Mouse (Mus musculus) G1E (cell line): Measurements from ENCODE around the gene Mfrp. TPM values are rescaled to one million over a fixed set of nuclear protein-coding genes. Genes with fewer than 3 reads are reported as not detected.

ENCODE experiments used
- ATAC-seq: 2 replicates; pipeline ENCODE4 v1.8.0; 2016; ENCODE audit warnings: mild to moderate bottlenecking; ENCODE audit not compliant: insufficient number of reproducible peaks, poor library complexity, low FRiP score, severe bottlenecking; ENCODE audit errors: extremely low read depth
- DNase-seq: peaks from one replicate; pipeline ENCODE4 v3.0.0; 2012; ENCODE audit warnings: low spot score
- H3K27me3 ChIP-seq: 2 replicates; pipeline ENCODE4 v1.6.1; 2012; ENCODE audit warnings: mild to moderate bottlenecking, low read length, inconsistent platforms; ENCODE audit not compliant: insufficient read depth
- H3K36me3 ChIP-seq: replicated peaks from 2 replicates; pipeline ENCODE3; 2012; ENCODE audit warnings: mild to moderate bottlenecking, inconsistent platforms
- H3K4me1 ChIP-seq: 2 replicates; pipeline ENCODE4 v1.6.1; 2012; ENCODE audit warnings: low read depth, low read length, inconsistent platforms, mixed read lengths; ENCODE audit not compliant: insufficient read depth
- H3K4me3 ChIP-seq: 2 replicates; pipeline ENCODE4 v1.5.1; 2012; ENCODE audit warnings: low read depth, mild to moderate bottlenecking, inconsistent platforms, low read length, moderate library complexity, mixed read lengths
- H3K9me3 ChIP-seq: replicated peaks from 2 replicates; pipeline ENCODE4 v1.6.1; 2012; ENCODE audit warnings: inconsistent platforms
- CTCF ChIP-seq: IDR thresholded peaks from 2 replicates; pipeline ENCODE4 v1.5.1; 2012; ENCODE audit warnings: low read depth, low read length, inconsistent platforms, mixed read lengths
- GATA1 ChIP-seq: IDR thresholded peaks from 2 replicates; pipeline ENCODE4 v1.6.1; 2012; ENCODE audit warnings: borderline replicate concordance, low read length, inconsistent platforms, mixed read lengths
- GATA2 ChIP-seq: IDR thresholded peaks from 2 replicates; pipeline ENCODE4 v1.6.1; 2012; ENCODE audit warnings: low read depth, low read length, inconsistent platforms, borderline replicate concordance
- POLR2AphosphoS5 ChIP-seq: IDR thresholded peaks from 2 replicates; pipeline ENCODE4 v1.6.1; 2012; ENCODE audit warnings: low read depth, low read length, inconsistent platforms; ENCODE audit not compliant: insufficient replicate concordance
- TAL1 ChIP-seq: conservative IDR thresholded peaks from 2 replicates; pipeline ENCODE4 v1.6.1; 2012; ENCODE audit warnings: low read depth, low read length, inconsistent platforms, mixed read lengths
- polyA plus RNA-seq: library from polyadenylated mRNA; stranded (reverse); fragments of >175 nt; gene quantifications from 2 replicates; pipeline ENCODE4 v1.2.3, GENCODE M21; 2012
- total RNA-seq, 2 experiments: library from RNA; stranded (forward) in 1 of 2; stranded (reverse) in 1 of 2; fragments of 200-1000 nt in 1 of 2; fragments of >200 nt in 1 of 2; fragmentation: Nextera tagmentation in 1 of 2; gene quantifications; 2 replicates each; pipeline ENCODE4 v1.2.3; 2014 to 2017

Mfrp gene
- total and polyA plus RNA-seq, 3 experiments, result not detected

DNA sequence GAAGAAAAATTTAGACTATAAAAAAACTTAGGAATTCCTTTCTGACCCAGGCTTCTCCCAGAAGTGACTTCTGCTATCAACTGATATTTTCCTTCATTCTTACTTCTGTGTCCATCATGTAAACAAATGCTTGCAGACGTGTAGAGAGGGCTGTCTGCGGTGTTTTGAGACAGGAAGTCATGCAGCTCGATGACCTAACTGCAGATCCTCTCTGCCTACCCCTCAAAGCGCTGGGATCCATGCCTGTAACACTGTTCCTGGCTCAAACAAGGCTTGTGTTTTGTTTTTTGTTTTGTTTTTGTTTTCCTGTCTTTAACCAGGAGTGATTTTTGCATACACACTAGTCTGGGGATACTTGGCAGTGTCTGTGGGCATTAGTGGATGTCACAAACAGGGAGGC, 36.3 kb downstream of the Mfrp start:
- TF ChIP-seq GATA1, result no peak
- no peaks in the 10 kb centered on the region for H3K9me3 ChIP-seq
- H3K4me1 ChIP-seq, result peaks cover 42% of the 10 kb centered on the region
- ATAC-seq, result no peak
- H3K36me3 ChIP-seq, result peaks cover 33% of the 10 kb centered on the region
- no peak overlapping the region for H3K4me3 ChIP-seq
- DNase-seq, result no peak
- peaks cover 50% of the 10 kb centered on the region for H3K27me3 ChIP-seq

DNA sequence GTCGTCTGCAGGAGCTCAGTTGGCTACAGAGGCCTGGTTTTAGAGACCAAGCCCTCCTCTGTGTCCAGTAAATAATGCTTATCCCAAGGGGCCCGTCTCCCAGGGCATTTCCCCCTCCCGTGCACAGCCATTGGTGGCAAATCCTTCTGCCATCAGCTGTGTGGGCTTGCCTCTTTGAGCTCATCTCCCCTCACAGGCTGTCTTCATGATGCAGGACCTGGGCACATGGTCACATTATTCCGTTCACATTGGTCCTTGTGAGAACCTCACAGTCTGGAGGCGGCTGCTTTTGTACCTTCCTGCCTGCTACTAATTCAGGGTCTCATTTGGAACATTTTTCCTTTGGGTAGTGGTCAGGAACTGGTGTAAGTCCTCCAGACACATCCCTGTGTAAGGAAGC, 40.4 kb downstream of the Mfrp start:
- no peak for ATAC-seq
- Histone ChIP-seq H3K4me1 (peaks cover 26% of the 10 kb centered on the region), H3K36me3 (peaks cover 64% of the 10 kb centered on the region), H3K4me3 (no peak overlapping the region), H3K27me3 (peaks cover 9% of the 10 kb centered on the region), H3K9me3 (no peaks in the 10 kb centered on the region)
- TF ChIP-seq POLR2AphosphoS5 (no peak), GATA1 (no peak), TAL1 (no peak), CTCF (no peak), GATA2 (no peak)
- no peak for DNase-seq

DNA sequence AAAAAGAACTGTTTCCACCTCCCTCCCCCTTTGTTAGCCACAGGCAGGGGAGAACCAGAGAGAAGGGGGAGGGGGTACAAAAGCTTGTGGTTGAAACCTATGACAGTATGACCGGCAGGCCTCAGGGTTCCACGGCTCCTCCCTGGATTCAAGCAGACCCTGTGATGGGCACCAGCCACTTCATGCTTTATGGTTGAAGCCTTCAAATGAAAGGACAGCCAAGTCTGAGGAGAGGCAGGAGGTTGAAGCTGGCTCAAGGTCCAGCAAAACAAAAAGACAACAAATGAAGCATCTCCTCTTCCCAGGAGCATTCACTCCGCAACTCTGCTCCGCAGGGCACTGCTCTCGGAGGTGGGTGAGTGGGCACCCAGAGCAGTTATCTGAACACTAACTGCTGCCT, 41.9 kb downstream of the Mfrp start:
- Histone ChIP-seq H3K27me3 (no peaks in the 10 kb centered on the region; the same call in 1 of the 2 replicates), H3K9me3 (no peaks in the 10 kb centered on the region), H3K4me1 (peaks cover 23% of the 10 kb centered on the region), H3K4me3 (no peak overlapping the region), H3K36me3 (peaks cover 77% of the 10 kb centered on the region)
- no peak for TF ChIP-seq CTCF
- ATAC-seq (no peak), DNase-seq (no peak)

DNA sequence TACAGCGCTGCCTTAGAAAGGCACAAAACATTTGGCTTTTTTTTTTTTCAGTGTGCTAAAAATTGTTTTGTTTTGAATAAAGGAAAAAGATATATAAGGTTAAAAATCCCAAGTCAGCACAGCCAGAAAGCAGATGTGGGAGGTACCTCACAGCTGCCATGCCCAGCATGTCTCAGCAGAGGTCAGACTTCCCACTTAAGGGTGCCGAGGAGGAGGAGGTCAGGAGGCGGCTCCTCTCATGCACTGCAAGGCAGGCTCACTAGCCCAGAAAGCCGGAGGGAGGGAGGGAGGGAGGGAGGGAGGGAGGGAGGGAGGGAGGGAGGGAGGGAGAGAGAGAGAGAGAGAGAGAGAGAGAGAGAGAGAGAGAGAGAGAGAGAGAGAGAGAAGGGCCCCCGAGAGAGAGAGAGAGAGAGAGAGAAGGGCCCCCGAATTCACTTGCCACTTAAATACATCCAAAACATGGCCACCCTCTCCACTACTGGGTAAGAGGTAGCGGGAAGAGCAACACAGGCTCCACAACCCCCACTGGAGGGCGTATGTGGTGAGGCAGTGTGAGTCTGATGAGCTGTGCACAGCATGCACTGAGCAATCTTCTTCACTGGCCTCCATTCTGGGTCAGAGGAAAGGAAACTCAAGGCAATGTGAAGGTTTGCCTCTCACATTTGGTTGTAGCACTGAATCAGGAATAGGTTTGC, 42.6 kb downstream of the Mfrp start:
- TF ChIP-seq TAL1, result no peak
- TF ChIP-seq CTCF, result no peak
- no peak for TF ChIP-seq GATA1
- no peak for TF ChIP-seq POLR2AphosphoS5
- TF ChIP-seq GATA2, result no peak
- Histone ChIP-seq H3K27me3 (no peaks in the 10 kb centered on the region; the same call in 1 of the 2 replicates), H3K36me3 (peaks cover 83% of the 10 kb centered on the region), H3K9me3 (no peaks in the 10 kb centered on the region), H3K4me1 (peaks cover 20% of the 10 kb centered on the region), H3K4me3 (no peak overlapping the region)
- no peak for DNase-seq
- ATAC-seq, result no peak

DNA sequence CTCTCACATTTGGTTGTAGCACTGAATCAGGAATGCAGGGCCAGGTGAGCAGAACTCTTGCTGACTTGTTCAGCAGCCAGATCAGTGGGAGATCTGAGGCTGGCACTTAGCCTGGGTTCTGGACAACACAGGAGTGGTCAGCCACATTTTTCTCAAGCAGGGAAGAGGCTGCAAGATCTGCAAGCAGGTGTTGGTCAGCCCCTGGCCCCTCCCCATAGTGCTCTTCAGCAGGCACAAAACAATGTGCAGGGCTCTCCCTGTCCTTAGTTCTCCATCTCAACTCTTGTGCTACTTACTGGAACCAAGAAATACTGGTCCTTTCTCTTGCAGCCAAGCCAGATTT, 43.2 kb downstream of the Mfrp start:
- Histone ChIP-seq H3K4me3 (no peak overlapping the region), H3K27me3 (no peaks in the 10 kb centered on the region), H3K36me3 (peaks cover 82% of the 10 kb centered on the region), H3K9me3 (no peaks in the 10 kb centered on the region), H3K4me1 (peaks cover 19% of the 10 kb centered on the region)
- no peak for ATAC-seq
- TF ChIP-seq CTCF (no peak), GATA1 (no peak), TAL1 (no peak), GATA2 (no peak)
- DNase-seq, result no peak

DNA sequence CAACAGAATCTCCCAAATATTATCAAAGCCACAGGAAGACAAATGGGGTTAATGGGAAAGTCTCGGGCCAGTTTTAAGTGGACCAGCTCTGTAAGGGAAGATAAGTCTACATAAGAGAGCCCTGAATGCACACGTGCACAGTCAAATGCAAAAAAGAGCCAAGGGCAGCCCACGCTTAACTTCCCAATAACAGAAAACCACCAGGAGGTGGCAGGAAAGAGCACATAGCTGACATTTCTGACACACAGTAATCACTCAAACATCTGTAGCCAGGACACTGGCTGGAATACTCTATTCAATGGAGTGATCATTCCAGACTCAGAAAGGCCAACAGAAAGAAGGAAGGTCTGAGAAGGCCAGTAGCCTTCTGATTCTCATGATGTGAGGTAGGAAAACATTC, 45.8 kb downstream of the Mfrp start:
- Histone ChIP-seq H3K4me3 (no peak overlapping the region), H3K36me3 (peaks cover 77% of the 10 kb centered on the region), H3K9me3 (no peaks in the 10 kb centered on the region), H3K4me1 (peaks cover 12% of the 10 kb centered on the region), H3K27me3 (no peaks in the 10 kb centered on the region)
- DNase-seq, result no peak
- TF ChIP-seq GATA1 (no peak), GATA2 (no peak), TAL1 (no peak), POLR2AphosphoS5 (no peak), CTCF (no peak)
- ATAC-seq, result no peak

Other genes with a start within 250 kb of the Mfrp start
- not detected in 2 replicates for gene Thy1, start 58.3 kb upstream of the Mfrp start, total RNA-seq (2014; fragmentation: Nextera tagmentation)
- gene Thy1, start 58.3 kb upstream of the Mfrp start, total RNA-seq (2017), result 0.12 TPM in 1 of 2 replicates, not detected in the other
- gene Thy1, start 58.3 kb upstream of the Mfrp start, polyA plus RNA-seq, result not detected in 2 replicates
- gene Usp2, start 34.7 kb upstream of the Mfrp start, total RNA-seq (2014; fragmentation: Nextera tagmentation), result 8.3 and 20.1 TPM in 2 replicates
- gene Usp2, start 34.7 kb upstream of the Mfrp start, total RNA-seq (2017), result 8.6 and 12.3 TPM in 2 replicates
- gene Usp2, start 34.7 kb upstream of the Mfrp start, polyA plus RNA-seq, result 3.2 and 4.1 TPM in 2 replicates
- not detected in 2 replicates for gene C1qtnf5, start 5.5 kb downstream of the Mfrp start, total RNA-seq (2014; fragmentation: Nextera tagmentation)
- 0.29 TPM in 1 of 2 replicates, not detected in the other for gene C1qtnf5, start 5.5 kb downstream of the Mfrp start, total RNA-seq (2017)
- 0.21 TPM in 1 of 2 replicates, not detected in the other for gene C1qtnf5, start 5.5 kb downstream of the Mfrp start, polyA plus RNA-seq
- gene Gm49380, start 11.8 kb downstream of the Mfrp start, total RNA-seq (2014; fragmentation: Nextera tagmentation), result not detected in 2 replicates
- gene Gm49380, start 11.8 kb downstream of the Mfrp start, total RNA-seq (2017), result 0.12 and 0.27 TPM in 2 replicates
- 0.15 TPM in 1 of 2 replicates, not detected in the other for gene Gm49380, start 11.8 kb downstream of the Mfrp start, polyA plus RNA-seq
- 40.6 and 46.9 TPM in 2 replicates for gene Rnf26, start 11.8 kb downstream of the Mfrp start, total RNA-seq (2014; fragmentation: Nextera tagmentation)
- gene Rnf26, start 11.8 kb downstream of the Mfrp start, total RNA-seq (2017), result 10.5 and 11.4 TPM in 2 replicates
- gene Rnf26, start 11.8 kb downstream of the Mfrp start, polyA plus RNA-seq, result 29.7 and 41.9 TPM in 2 replicates
- not detected in 2 replicates for gene Mcam, start 32.7 kb downstream of the Mfrp start, total RNA-seq (2014; fragmentation: Nextera tagmentation)
- 0.06 and 0.16 TPM in 2 replicates for gene Mcam, start 32.7 kb downstream of the Mfrp start, total RNA-seq (2017)
- not detected in 2 replicates for gene Mcam, start 32.7 kb downstream of the Mfrp start, polyA plus RNA-seq
- gene Cbl, start 132.3 kb downstream of the Mfrp start, total RNA-seq (2014; fragmentation: Nextera tagmentation), result 137 and 159 TPM in 2 replicates
- gene Cbl, start 132.3 kb downstream of the Mfrp start, total RNA-seq (2017), result 23.6 and 25.5 TPM in 2 replicates
- 17.2 and 20.3 TPM in 2 replicates for gene Cbl, start 132.3 kb downstream of the Mfrp start, polyA plus RNA-seq
- gene Ccdc153, start 138.9 kb downstream of the Mfrp start, total RNA-seq (2014; fragmentation: Nextera tagmentation), result not detected in 2 replicates
- not detected in 2 replicates for gene Ccdc153, start 138.9 kb downstream of the Mfrp start, total RNA-seq (2017)
- not detected in 2 replicates for gene Ccdc153, start 138.9 kb downstream of the Mfrp start, polyA plus RNA-seq
- not detected in 2 replicates for gene Pdzd3, start 149.7 kb downstream of the Mfrp start, total RNA-seq (2014; fragmentation: Nextera tagmentation)
- gene Pdzd3, start 149.7 kb downstream of the Mfrp start, total RNA-seq (2017), result not detected in 2 replicates
- gene Pdzd3, start 149.7 kb downstream of the Mfrp start, polyA plus RNA-seq, result not detected in 2 replicates
- gene Nlrx1, start 166.9 kb downstream of the Mfrp start, total RNA-seq (2014; fragmentation: Nextera tagmentation), result not detected in 2 replicates
- gene Nlrx1, start 166.9 kb downstream of the Mfrp start, total RNA-seq (2017), result 0.05 TPM in 1 of 2 replicates, not detected in the other
- gene Nlrx1, start 166.9 kb downstream of the Mfrp start, polyA plus RNA-seq, result 0.02 and 0.03 TPM in 2 replicates
- gene Abcg4, start 186.9 kb downstream of the Mfrp start, total RNA-seq (2014; fragmentation: Nextera tagmentation), result 29.1 and 58.5 TPM in 2 replicates
- gene Abcg4, start 186.9 kb downstream of the Mfrp start, total RNA-seq (2017), result 1.8 and 3.6 TPM in 2 replicates
- 18.4 and 20.3 TPM in 2 replicates for gene Abcg4, start 186.9 kb downstream of the Mfrp start, polyA plus RNA-seq
- gene Hinfp, start 203.9 kb downstream of the Mfrp start, total RNA-seq (2014; fragmentation: Nextera tagmentation), result 26.3 and 46.1 TPM in 2 replicates
- 22.0 and 23.1 TPM in 2 replicates for gene Hinfp, start 203.9 kb downstream of the Mfrp start, total RNA-seq (2017)
- 5.4 and 8.4 TPM in 2 replicates for gene Hinfp, start 203.9 kb downstream of the Mfrp start, polyA plus RNA-seq
- gene C2cd2l, start 218.6 kb downstream of the Mfrp start, total RNA-seq (2014; fragmentation: Nextera tagmentation), result 9.5 and 19.3 TPM in 2 replicates
- 6.3 TPM in 2 replicates for gene C2cd2l, start 218.6 kb downstream of the Mfrp start, total RNA-seq (2017)
- gene C2cd2l, start 218.6 kb downstream of the Mfrp start, polyA plus RNA-seq, result 35.8 and 40.9 TPM in 2 replicates
- gene Dpagt1, start 224.3 kb downstream of the Mfrp start, total RNA-seq (2014; fragmentation: Nextera tagmentation), result 33.6 and 36.5 TPM in 2 replicates
- gene Dpagt1, start 224.3 kb downstream of the Mfrp start, total RNA-seq (2017), result 11.8 and 12.3 TPM in 2 replicates
- gene Dpagt1, start 224.3 kb downstream of the Mfrp start, polyA plus RNA-seq, result 6.5 and 6.8 TPM in 2 replicates
- 227 and 235 TPM in 2 replicates for gene H2afx, start 233.0 kb downstream of the Mfrp start, total RNA-seq (2014; fragmentation: Nextera tagmentation)
- gene H2afx, start 233.0 kb downstream of the Mfrp start, total RNA-seq (2017), result 240 and 251 TPM in 2 replicates
- gene H2afx, start 233.0 kb downstream of the Mfrp start, polyA plus RNA-seq, result 762 and 998 TPM in 2 replicates
- 82.7 and 175 TPM in 2 replicates for gene Hmbs, start 242.5 kb downstream of the Mfrp start, total RNA-seq (2014; fragmentation: Nextera tagmentation)
- gene Hmbs, start 242.5 kb downstream of the Mfrp start, total RNA-seq (2017), result 108 and 148 TPM in 2 replicates
- gene Hmbs, start 242.5 kb downstream of the Mfrp start, polyA plus RNA-seq, result 86.9 and 90.1 TPM in 2 replicates